Mouse (Mus musculus) limb, embryonic 10.5 days (tissue): ENCODE data around the gene Wipi1. TPM values are rescaled to one million over a fixed set of nuclear protein-coding genes. Genes with fewer than 3 reads are reported as not detected.
"Not testable (repeated sequence)": the region's sequence is repeated elsewhere in the genome, so short reads cannot be mapped to it uniquely, and the experiment has no call there.

Experiments
- DNase-seq: peaks from one replicate; pipeline ENCODE4 v3.0.0-alpha.2; 2017; ENCODE audit warnings: low spot score
- H3K27ac ChIP-seq: fragments of 300-500 bp; sonication (generic); 2 replicates; pipeline ENCODE4 v1.5.1; 2016; ENCODE audit warnings: mild to moderate bottlenecking
- H3K27me3 ChIP-seq: fragments of 300-500 bp; sonication (generic); 2 replicates; pipeline ENCODE4 v1.6.1; 2016; ENCODE audit warnings: low read depth, mild to moderate bottlenecking; ENCODE audit not compliant: poor library complexity, severe bottlenecking
- H3K36me3 ChIP-seq: fragments of 300-500 bp; sonication (generic); 2 replicates; pipeline ENCODE4 v1.6.1; 2016; ENCODE audit warnings: mild to moderate bottlenecking, moderate library complexity
- H3K4me1 ChIP-seq: fragments of 300-500 bp; sonication (generic); 2 replicates; pipeline ENCODE4 v1.6.1; 2016
- H3K4me3 ChIP-seq: fragments of 300-500 bp; sonication (generic); 2 replicates; pipeline ENCODE4 v1.5.1; 2016; ENCODE audit warnings: mild to moderate bottlenecking, moderate library complexity
- H3K9me3 ChIP-seq: fragments of 300-500 bp; sonication (generic); replicated peaks from 2 replicates; pipeline ENCODE4 v1.6.1; 2016; ENCODE audit warnings: mild to moderate bottlenecking
- WGBS: fragments of 180-500 bp; shearing (Covaris S2); methylation state at CpG from one replicate; pipeline ENCODE4 v1.1.7; 2016; 5-methylcytosine and 5-hydroxymethylcytosine counted together
- polyA plus RNA-seq: library from polyadenylated mRNA; unstranded; fragments of >200 nt; fragmentation: Nextera tagmentation; extraction: Ambion mirVana; gene quantifications from 2 replicates; pipeline ENCODE4 v1.2.1, GENCODE M21; 2016

Wipi1 gene
- polyA plus RNA-seq: 33.3 and 42.3 TPM in 2 replicates

DNA sequence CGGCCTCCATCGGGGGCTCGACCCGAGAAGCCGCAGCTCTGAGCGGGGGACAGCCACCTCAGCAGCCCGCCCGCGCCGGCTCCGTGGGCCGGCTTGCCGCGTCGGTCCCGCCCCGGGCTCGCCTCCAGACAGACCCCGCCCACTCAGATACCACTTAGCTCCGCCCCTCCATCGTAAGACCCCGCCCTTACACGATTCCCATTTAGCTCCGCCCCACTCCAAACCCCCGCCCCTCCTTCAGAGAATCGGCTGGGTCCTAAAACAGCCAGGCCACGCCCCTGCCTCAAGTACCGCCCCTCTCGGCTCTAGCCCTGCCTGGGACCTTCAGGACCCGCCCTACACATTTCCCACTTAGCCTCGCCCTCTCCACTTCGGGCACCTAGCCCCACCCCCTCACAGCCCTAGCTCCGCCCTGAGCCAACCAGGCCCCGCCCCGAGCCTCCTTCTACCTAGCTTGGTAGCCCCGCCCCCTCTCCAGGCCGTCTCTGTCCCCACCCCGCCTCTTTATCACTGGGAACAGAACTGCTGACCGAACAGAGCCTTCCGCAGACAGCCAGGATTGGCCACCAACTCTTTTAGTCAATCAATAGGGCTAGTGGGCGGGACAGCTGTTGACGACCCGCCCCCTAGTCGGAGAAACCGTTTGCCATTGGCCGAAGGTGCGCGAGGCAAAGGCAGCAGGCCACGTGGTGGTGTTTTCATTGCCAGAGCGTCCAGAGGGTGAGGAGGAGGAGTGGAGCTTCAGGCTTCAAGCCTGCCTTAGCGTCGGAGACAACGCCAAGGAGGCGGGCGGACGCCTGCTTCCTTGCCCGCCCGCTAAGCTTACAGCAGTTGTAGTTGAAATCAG lies at the start of gene Wipi1:
Gene Wipi1 (minus strand): TSS at position 665 of the 847 bp plus-strand sequence.
- Histone ChIP-seq H3K27me3 (no peaks in the 10 kb centered on the region), H3K4me3 (peak within 1 kb of the TSS; percentile 84), H3K9me3 (no peaks in the 10 kb centered on the region), H3K36me3 (no peaks in the 10 kb centered on the region), H3K4me1 (peaks cover 35% of the 10 kb centered on the region), H3K27ac (peak within 1 kb of the TSS; percentile 93)
- peak; percentile 96 for DNase-seq
- WGBS: 1% methylated on average over 58 of the region's 58 CpGs

DNA sequence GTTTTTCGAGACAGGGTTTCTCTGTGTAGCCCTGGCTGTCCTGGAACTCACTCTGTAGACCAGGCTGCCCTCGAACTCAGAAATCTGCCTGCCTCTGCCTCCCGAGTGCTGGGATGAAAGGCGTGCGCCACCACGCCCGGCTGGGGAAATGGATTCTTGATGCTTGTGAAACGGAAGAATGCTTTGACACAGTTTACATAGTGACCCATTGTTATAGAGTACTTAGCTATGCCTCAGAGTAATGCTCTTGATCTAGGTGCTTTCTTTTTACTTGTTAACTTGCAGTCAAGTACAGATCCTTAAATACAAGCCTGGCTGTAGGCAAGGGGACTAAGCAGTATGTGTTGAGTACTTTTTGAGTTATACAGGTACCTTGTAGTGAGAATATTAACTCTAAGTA lies 48.8 kb upstream of the Wipi1 start:
- WGBS: 95% methylated on average over 8 of the region's 8 CpGs
- not testable (repeated sequence) for H3K9me3 ChIP-seq, H3K27me3 ChIP-seq, H3K4me3 ChIP-seq, H3K4me1 ChIP-seq, H3K27ac ChIP-seq, DNase-seq
- peaks cover 99% of the 10 kb centered on the region for H3K36me3 ChIP-seq

DNA sequence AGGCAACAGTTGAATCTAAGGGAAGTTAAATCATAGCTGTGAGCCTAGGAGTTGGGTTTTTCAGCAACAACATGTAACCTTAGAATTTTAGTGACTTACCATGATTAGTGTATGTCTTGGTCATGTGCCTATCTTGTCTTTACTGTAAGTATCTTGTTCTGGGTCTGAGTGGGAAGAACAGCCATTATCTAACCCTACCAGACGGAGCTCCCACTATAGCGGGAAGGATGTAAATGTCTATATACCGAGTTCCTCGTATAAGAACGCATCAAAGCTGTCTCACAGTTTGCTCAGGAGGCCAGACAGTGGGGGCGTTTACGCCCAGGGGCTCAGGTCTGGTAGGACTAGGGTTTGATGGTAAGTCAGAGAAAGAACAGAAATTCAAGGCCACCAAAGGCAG lies 44.5 kb upstream of the Wipi1 start:
- DNase-seq: no peak
- H3K27me3 ChIP-seq: no peaks in the 10 kb centered on the region
- peaks cover 81% of the 10 kb centered on the region for H3K36me3 ChIP-seq
- no peak overlapping the region for H3K27ac ChIP-seq
- no peak overlapping the region for H3K4me3 ChIP-seq
- H3K4me1 ChIP-seq: peaks cover 22% of the 10 kb centered on the region
- no peaks in the 10 kb centered on the region for H3K9me3 ChIP-seq
- WGBS: 93% methylated on average over 7 of the region's 7 CpGs

DNA sequence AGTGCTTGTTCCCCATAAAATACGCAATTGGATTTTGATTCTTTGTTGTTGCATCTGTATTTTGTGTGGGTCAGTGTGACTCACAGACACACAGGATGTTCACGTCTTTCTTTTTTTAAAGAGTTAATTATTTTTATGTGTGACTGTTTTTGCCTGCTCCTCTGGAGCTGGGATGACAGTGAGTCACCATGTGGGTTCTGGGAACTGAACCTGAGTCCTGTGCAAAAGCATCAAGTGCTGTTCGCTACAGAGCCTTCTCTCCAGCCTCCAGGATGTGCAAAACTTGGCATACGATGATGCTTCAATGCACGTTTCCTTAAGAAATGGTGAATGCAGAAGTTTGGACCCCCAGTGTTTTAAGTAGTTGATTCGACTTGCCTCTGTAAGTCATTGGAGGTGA lies 42.8 kb upstream of the Wipi1 start:
- DNase-seq: no peak
- Histone ChIP-seq H3K27me3 (no peaks in the 10 kb centered on the region), H3K36me3 (peaks cover 64% of the 10 kb centered on the region), H3K4me3 (no peak overlapping the region), H3K4me1 (peaks cover 30% of the 10 kb centered on the region), H3K27ac (no peak overlapping the region), H3K9me3 (no peaks in the 10 kb centered on the region)
- WGBS: 93% methylated on average over 6 of the region's 6 CpGs

- DNase-seq: no peak
- H3K4me3 ChIP-seq: peak overlapping the region; percentile 18; the same call in 1 of the 2 replicates
- no peaks in the 10 kb centered on the region for H3K9me3 ChIP-seq
- WGBS: 90% methylated on average over 8 of the region's 8 CpGs
- no peaks in the 10 kb centered on the region for H3K27me3 ChIP-seq
- H3K36me3 ChIP-seq: peaks cover 52% of the 10 kb centered on the region
- peaks cover 44% of the 10 kb centered on the region for H3K4me1 ChIP-seq
- no peak overlapping the region for H3K27ac ChIP-seq
Measured at GRCm38 (mm10) chr11:109653201-109653600, 41.4 kb upstream of the Wipi1 start.

DNA sequence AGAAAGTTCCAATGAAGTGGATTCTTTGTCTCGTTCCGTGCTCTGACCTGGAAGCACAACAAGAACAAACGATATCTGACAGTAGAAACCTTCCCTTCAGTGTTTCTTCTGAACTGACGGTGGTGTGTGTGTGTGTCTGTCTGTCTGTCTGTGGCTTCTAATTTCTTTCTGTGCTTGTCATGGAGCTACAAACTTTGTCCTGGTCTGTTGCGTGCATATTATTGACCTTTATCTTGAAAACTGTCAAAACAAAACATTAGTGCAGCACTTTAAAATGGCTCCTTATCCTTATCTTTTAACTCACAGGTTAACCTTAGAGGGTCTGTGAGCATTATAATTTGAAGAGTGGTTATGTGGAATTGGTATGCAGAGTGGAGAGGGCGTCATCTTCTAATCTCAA lies 40.7 kb upstream of the Wipi1 start:
- 81% methylated on average over 6 of the region's 6 CpGs for WGBS
- peaks cover 44% of the 10 kb centered on the region for H3K4me1 ChIP-seq
- H3K9me3 ChIP-seq: no peaks in the 10 kb centered on the region
- H3K27me3 ChIP-seq: no peaks in the 10 kb centered on the region
- H3K4me3 ChIP-seq: peak overlapping the region; percentile 99
- peaks cover 45% of the 10 kb centered on the region for H3K36me3 ChIP-seq
- H3K27ac ChIP-seq: no peak overlapping the region
- DNase-seq: no peak

DNA sequence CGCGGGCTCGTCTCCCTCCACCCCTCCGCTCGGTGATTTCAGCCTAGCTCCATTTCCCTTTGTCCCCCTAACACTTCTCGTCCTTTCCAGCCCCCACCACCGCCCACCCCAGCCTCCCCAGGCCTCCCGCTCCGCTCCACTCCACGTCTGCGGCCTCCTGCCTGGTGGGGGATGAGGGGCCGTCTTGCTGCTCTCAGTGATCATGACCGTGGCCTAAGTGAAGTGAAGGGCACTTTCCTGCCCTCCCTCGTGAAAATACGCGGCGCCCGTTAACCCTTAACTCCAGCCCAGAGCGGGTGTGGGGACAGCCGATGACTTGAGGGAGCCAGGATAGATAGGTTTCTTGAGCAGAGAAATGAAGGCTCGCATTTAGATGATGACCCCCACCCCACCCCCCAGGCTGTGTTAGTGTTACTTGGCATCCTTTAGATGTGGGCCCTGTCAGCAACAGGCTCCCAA lies 39.8 kb upstream of the Wipi1 start:
- H3K4me3 ChIP-seq: peak overlapping the region; percentile 99
- DNase-seq: peak; percentile 58
- H3K27ac ChIP-seq: peak overlapping the region; percentile 98
- under 1% methylated on average over 21 of the region's 21 CpGs for WGBS
- no peaks in the 10 kb centered on the region for H3K27me3 ChIP-seq
- peaks cover 44% of the 10 kb centered on the region for H3K4me1 ChIP-seq
- no peaks in the 10 kb centered on the region for H3K9me3 ChIP-seq
- peaks cover 36% of the 10 kb centered on the region for H3K36me3 ChIP-seq

DNA sequence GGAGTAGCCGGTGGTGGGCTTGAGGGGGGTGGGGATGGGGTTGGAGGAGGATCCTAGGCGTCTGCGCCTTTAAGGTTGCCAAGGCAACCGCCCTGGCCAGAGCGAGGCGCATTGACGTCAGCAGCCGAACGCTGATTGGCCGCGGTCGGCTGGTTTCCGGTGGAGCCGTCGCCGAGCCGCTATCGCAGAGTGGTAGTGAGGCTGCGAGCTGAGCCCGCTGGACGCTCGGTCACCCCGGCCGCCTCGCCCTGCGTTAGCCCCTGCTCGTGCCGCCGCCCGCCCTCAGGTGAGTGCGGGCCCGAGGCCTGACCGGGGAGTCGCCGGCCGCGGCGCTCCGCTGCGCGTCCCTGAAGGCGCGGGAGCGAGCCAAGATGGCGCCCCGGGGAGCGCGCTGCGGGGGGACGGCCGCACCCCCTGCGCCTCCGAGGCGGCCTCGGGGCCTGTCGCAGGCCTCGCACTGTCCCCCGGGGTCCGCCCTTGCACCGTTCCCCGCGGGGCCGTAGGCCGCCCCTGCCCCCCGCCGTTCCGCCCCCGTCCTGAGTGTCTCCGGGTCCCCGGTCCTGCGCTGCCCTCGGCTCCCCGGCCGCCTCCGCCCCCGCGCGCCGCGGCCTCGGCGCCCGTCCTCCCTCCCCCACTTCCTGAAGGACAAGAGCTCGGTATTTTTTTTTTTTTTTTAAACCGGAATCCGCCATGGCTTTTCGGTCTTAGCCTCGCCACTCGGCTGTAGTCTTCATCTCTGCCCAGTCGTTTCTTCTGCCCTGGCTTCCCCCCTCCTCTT lies 39.2 kb upstream of the Wipi1 start:
- H3K27me3 ChIP-seq: no peaks in the 10 kb centered on the region
- peak; percentile 95 for DNase-seq
- H3K27ac ChIP-seq: peak overlapping the region; percentile 98
- peak overlapping the region; percentile 99 for H3K4me3 ChIP-seq
- H3K9me3 ChIP-seq: no peaks in the 10 kb centered on the region
- H3K36me3 ChIP-seq: peaks cover 29% of the 10 kb centered on the region
- peaks cover 44% of the 10 kb centered on the region for H3K4me1 ChIP-seq
- 1% methylated on average over 88 of the region's 90 CpGs for WGBS

- peak overlapping the region; percentile 98 for H3K27ac ChIP-seq
- peak; percentile 76 for DNase-seq
- H3K4me3 ChIP-seq: peak overlapping the region; percentile 99
- no peaks in the 10 kb centered on the region for H3K9me3 ChIP-seq
- WGBS: under 1% methylated on average over 31 of the region's 31 CpGs
- peaks cover 44% of the 10 kb centered on the region for H3K4me1 ChIP-seq
- H3K36me3 ChIP-seq: peaks cover 21% of the 10 kb centered on the region
- no peaks in the 10 kb centered on the region for H3K27me3 ChIP-seq
Measured at GRCm38 (mm10) chr11:109649975-109650701, 38.4 kb upstream of the Wipi1 start.

DNA sequence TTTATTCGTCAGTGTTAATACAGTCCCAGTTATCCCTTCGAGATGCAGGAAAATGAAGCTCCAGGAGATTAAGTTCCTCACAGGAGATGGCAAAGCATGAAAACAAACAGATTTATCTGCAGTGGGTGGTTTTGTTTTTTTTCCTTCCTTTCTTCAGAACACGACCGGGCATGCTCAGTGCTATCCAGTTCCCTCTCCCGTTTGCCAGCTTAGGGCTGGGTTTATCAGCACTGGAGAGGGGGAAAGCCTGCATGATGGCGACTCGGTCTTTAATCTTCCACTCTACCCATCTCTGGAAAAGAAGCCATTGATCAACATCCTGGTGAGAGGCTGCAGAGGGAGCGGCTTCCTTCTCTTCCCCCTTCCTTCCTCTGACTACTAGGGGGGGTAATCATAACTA lies 37.4 kb upstream of the Wipi1 start, which contains the start of gene Prkar1a:
Gene Prkar1a (plus strand): TSS at position 200 of the 400 bp plus-strand sequence.
- Histone ChIP-seq H3K4me3 (peak within 1 kb of the TSS; percentile 99), H3K36me3 (peaks cover 12% of the 10 kb centered on the region), H3K9me3 (no peaks in the 10 kb centered on the region), H3K27me3 (no peaks in the 10 kb centered on the region), H3K27ac (peak within 1 kb of the TSS; percentile 98), H3K4me1 (peaks cover 44% of the 10 kb centered on the region)
- DNase-seq: no peak
- 44% methylated on average over 8 of the region's 8 CpGs for WGBS

- WGBS: 66% methylated on average over 7 of the region's 7 CpGs
- Histone ChIP-seq H3K4me3 (no peak overlapping the region), H3K27ac (no peak overlapping the region), H3K9me3 (no peaks in the 10 kb centered on the region), H3K4me1 (peaks cover 42% of the 10 kb centered on the region), H3K27me3 (no peaks in the 10 kb centered on the region), H3K36me3 (peaks cover 5% of the 10 kb centered on the region)
- no peak for DNase-seq
Measured at GRCm38 (mm10) chr11:109648510-109648909, 36.7 kb upstream of the Wipi1 start.

GRCm38 (mm10) chr11:109641498-109642222 lies 29.9 kb upstream of the Wipi1 start:
- Histone ChIP-seq H3K4me3 (no peak overlapping the region), H3K36me3 (no peaks in the 10 kb centered on the region), H3K27ac (no peak overlapping the region), H3K27me3 (no peaks in the 10 kb centered on the region), H3K4me1 (no peaks in the 10 kb centered on the region), H3K9me3 (no peaks in the 10 kb centered on the region)
- no peak for DNase-seq
- 84% methylated on average over 5 of the region's 5 CpGs for WGBS
